Mouse (Mus musculus) ES-Bruce4 (cell line): Measurements from ENCODE around the gene Tfap2b. TPM values are rescaled to one million over a fixed set of nuclear protein-coding genes. Genes with fewer than 3 reads are reported as not detected.

ENCODE experiments used
- H3K27ac ChIP-seq: 2 replicates; pipeline ENCODE4 v1.5.1; 2012; ENCODE audit warnings: low read length, inconsistent platforms; ENCODE audit not compliant: insufficient read depth
- H3K27me3 ChIP-seq: 2 replicates; pipeline ENCODE4 v1.6.1; 2012; ENCODE audit warnings: mild to moderate bottlenecking, low read length, inconsistent platforms; ENCODE audit not compliant: control insufficient read depth, poor library complexity, insufficient read depth, severe bottlenecking
- H3K36me3 ChIP-seq: 2 replicates; pipeline ENCODE4 v1.6.1; 2012; ENCODE audit warnings: inconsistent platforms, mild to moderate bottlenecking, low read length, moderate library complexity; ENCODE audit not compliant: control insufficient read depth, poor library complexity, insufficient read depth, severe bottlenecking
- H3K4me1 ChIP-seq: one replicate; pipeline ENCODE4 v1.8.1; 2011; ENCODE audit warnings: low read length; ENCODE audit not compliant: control insufficient read depth, insufficient read depth
- H3K4me3 ChIP-seq: 2 replicates; pipeline ENCODE4 v1.5.1; 2011; ENCODE audit warnings: low read depth, mild to moderate bottlenecking, low read length
- H3K9ac ChIP-seq: 2 replicates; pipeline ENCODE4 v1.6.1; 2012; ENCODE audit warnings: low read depth, mild to moderate bottlenecking, inconsistent platforms; ENCODE audit not compliant: poor library complexity, severe bottlenecking
- H3K9me3 ChIP-seq: replicated peaks from 2 replicates; pipeline ENCODE4 v1.6.1; 2012; ENCODE audit warnings: mild to moderate bottlenecking, low read length, inconsistent platforms; ENCODE audit not compliant: control insufficient read depth, poor library complexity, insufficient read depth, severe bottlenecking
- CTCF ChIP-seq: IDR thresholded peaks from one replicate; pipeline ENCODE4 v1.8.1; 2011; ENCODE audit warnings: low read depth, low read length
- EP300 ChIP-seq: IDR thresholded peaks from 2 replicates; pipeline ENCODE4 v1.6.1; 2011; ENCODE audit warnings: low read depth, low read length; ENCODE audit not compliant: insufficient read depth
- POLR2A ChIP-seq: IDR thresholded peaks from one replicate; pipeline ENCODE4 v1.8.1; 2011; ENCODE audit warnings: low read length; ENCODE audit not compliant: insufficient read depth
- polyA plus RNA-seq: library from polyadenylated mRNA; stranded (reverse); fragments of >200 nt; gene quantifications from 2 replicates; pipeline ENCODE4 v1.2.4, GENCODE M21; 2011; ENCODE audit warnings: low read depth; ENCODE audit not compliant: missing spikeins, insufficient read depth, insufficient read length

Tfap2b gene
- polyA plus RNA-seq, 1 experiment: not detected

DNA sequence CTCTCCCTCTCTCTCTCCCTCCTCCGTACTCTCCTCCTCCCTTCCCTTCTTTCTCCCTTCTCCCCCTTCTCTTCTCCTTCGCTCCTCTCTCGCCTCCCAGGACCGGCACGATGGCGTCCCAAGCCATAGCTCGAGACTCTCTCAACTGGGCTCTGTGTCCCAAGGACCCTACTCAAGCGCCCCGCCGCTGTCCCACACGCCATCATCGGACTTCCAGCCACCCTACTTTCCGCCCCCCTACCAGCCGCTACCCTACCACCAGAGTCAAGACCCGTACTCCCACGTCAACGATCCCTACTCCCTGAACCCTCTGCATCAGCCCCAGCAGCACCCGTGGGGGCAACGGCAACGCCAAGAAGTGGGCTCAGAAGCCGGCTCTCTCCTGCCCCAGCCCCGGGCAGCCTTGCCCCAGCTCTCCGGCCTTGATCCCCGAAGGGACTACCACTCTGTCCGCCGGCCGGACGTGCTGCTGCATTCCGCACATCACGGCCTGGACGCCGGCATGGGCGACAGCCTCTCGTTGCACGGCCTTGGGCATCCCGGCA lies 5.2 kb downstream of the Tfap2b start:
- Histone ChIP-seq H3K4me3 (0 out of 2 replicates have a peak overlapping the region, but pooled peaks have one; percentile 4), H3K9ac (no peak overlapping the region), H3K4me1 (no peaks in the 10 kb centered on the region), H3K36me3 (no peaks in the 10 kb centered on the region), H3K27me3 (peaks cover 43% of the 10 kb centered on the region), H3K9me3 (no peaks in the 10 kb centered on the region), H3K27ac (no peak overlapping the region)
- no peak for TF ChIP-seq POLR2A
- TF ChIP-seq EP300: no peak
- TF ChIP-seq CTCF: no peak

DNA sequence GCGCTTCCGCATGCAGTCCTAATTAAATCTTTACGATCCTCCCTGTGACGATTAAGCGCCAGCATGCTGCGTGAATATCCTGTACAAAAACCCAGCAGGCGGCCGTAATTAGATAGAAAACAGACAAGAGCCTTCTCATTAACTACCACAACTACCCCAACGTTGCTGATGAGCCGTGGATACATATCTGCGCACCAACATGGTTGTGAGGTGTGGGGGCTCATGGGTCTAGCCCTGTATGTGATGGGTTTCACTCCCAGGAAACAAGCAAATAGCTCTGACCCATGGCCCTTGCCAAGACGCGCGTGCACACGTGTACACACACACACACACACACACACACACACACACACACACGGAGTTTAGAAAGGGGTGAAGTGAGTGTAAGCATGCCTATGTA lies 8.7 kb downstream of the Tfap2b start:
- no peaks in the 10 kb centered on the region for H3K36me3 ChIP-seq
- no peak overlapping the region for H3K27ac ChIP-seq
- no peak overlapping the region for H3K9ac ChIP-seq
- peaks cover 27% of the 10 kb centered on the region for H3K27me3 ChIP-seq
- H3K4me1 ChIP-seq: no peaks in the 10 kb centered on the region
- no peak for TF ChIP-seq EP300
- no peak for TF ChIP-seq CTCF
- no peak for TF ChIP-seq POLR2A
- H3K9me3 ChIP-seq: no peaks in the 10 kb centered on the region
- H3K4me3 ChIP-seq: no peak overlapping the region

DNA sequence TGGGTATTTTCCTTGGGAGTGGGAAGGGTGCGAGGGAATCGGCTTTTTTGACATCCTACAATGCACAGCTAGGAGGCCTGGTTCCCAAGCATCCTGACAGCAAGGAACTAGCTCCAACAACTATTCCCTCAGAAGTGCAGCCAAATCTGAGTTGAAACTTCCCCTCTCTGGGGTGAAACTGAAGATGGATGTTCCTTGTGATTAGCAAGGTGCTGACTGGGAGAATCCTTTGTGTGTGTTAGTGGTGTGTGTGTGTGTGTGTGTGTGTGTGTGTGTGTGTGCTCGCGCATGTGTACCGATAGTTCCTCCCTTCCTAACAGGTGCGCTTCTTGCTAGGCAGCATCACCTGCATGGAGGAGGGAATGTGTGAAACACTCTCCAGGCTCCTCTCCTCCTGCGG lies 9.5 kb downstream of the Tfap2b start:
- H3K9me3 ChIP-seq: no peaks in the 10 kb centered on the region
- H3K27me3 ChIP-seq: peaks cover 21% of the 10 kb centered on the region
- TF ChIP-seq EP300 (no peak), POLR2A (no peak), CTCF (no peak)
- H3K36me3 ChIP-seq: no peaks in the 10 kb centered on the region
- H3K4me3 ChIP-seq: no peak overlapping the region
- no peak overlapping the region for H3K9ac ChIP-seq
- H3K27ac ChIP-seq: no peak overlapping the region
- no peaks in the 10 kb centered on the region for H3K4me1 ChIP-seq

GRCm38 (mm10) chr1:19219381-19219780 lies 10.7 kb downstream of the Tfap2b start:
- Histone ChIP-seq H3K9ac (no peak overlapping the region), H3K4me3 (no peak overlapping the region), H3K9me3 (no peaks in the 10 kb centered on the region), H3K27ac (no peak overlapping the region), H3K36me3 (no peaks in the 10 kb centered on the region), H3K4me1 (no peaks in the 10 kb centered on the region), H3K27me3 (peaks cover 13% of the 10 kb centered on the region)
- TF ChIP-seq POLR2A: no peak
- TF ChIP-seq EP300: no peak
- TF ChIP-seq CTCF: no peak

- Histone ChIP-seq H3K27ac (no peak overlapping the region), H3K9me3 (no peaks in the 10 kb centered on the region), H3K4me1 (no peaks in the 10 kb centered on the region), H3K4me3 (no peak overlapping the region), H3K36me3 (no peaks in the 10 kb centered on the region), H3K27me3 (peaks cover 7% of the 10 kb centered on the region), H3K9ac (no peak overlapping the region)
- no peak for TF ChIP-seq POLR2A
- no peak for TF ChIP-seq EP300
- no peak for TF ChIP-seq CTCF
Measured at GRCm38 (mm10) chr1:19220564-19220963, 11.8 kb downstream of the Tfap2b start.

- Histone ChIP-seq H3K27me3 (peaks cover 4% of the 10 kb centered on the region), H3K9me3 (no peaks in the 10 kb centered on the region), H3K27ac (no peak overlapping the region), H3K4me3 (no peak overlapping the region), H3K9ac (no peak overlapping the region), H3K36me3 (no peaks in the 10 kb centered on the region), H3K4me1 (no peaks in the 10 kb centered on the region)
- TF ChIP-seq POLR2A (no peak), CTCF (no peak), EP300 (no peak)
Measured at GRCm38 (mm10) chr1:19221601-19222000, 12.9 kb downstream of the Tfap2b start.
